Mouse (Mus musculus): Measurements from ENCODE around the gene Itgb1. TPM values are rescaled to one million over a fixed set of nuclear protein-coding genes. Genes with fewer than 3 reads are reported as not detected.

Gene Itgb1
- polyA plus RNA-seq (2014; fragmentation: Nextera tagmentation; extraction: Ambion mirVana) = 194 and 220 TPM in 2 replicates

DNA sequence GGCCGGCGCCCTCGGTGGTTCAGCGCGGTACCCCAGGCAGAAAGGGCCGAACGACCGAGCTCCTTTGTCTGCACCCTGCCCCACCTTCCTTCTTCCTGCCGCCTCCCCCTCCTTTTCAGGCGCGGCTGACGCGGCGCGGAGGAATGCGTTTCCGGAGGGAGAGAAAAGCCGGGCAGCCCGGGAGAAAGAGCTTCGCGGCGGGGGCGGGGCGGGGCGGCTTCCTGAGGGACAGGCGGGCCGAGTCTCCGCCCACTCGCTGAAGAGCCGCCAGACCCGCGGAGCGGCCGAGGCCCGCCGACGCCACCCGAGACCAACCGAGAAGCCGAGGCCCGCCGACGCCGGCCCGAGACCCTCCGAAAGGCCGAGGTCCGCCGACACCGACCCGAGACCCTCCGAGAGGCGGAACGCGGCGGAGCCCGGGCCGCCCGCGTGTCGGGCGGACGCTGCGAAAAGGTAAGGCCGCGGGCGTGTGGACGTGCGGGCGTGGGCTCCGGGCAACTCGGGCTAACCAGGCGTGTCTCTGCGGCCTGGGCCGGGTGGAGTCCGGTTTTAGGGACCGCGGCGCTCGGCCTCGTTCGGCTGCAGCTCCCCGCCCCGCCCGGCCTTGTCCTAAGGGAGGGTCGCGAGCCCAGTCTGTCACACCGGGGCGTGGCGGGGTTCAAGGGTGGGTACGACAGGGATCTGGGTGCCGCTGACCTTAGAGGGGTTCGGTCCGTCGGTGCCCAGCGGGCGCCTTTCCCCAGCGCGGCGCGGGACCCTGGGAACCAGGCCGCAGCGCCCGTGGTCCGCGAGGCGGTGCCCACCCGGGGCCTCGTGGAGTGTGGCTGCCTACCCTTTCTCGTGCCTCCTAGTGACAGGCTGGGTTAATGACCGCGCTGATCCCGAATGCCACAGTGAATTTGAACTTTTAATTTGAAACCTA, at the start of gene Itgb1:
TSS of gene Itgb1 (plus strand) at position 148 of the 922 bp plus-strand sequence.
- Histone ChIP-seq H3K36me3 (ENCODE audit: control insufficient read depth, insufficient read depth, low read length) (no peaks in the 10 kb centered on the region), H3K27ac (ENCODE audit: low read depth, low read length) (peak within 1 kb of the TSS; percentile 97), H3K9ac (ENCODE audit: low read depth, low read length) (peak within 1 kb of the TSS; percentile 99), H3K4me1 (replicated peaks; ENCODE audit: control insufficient read depth, insufficient read depth, low read length) (peaks cover 14% of the 10 kb centered on the region), H3K4me2 (peak within 1 kb of the TSS; percentile 85), H3K4me3 (ENCODE audit: low read depth, low read length) (peak within 1 kb of the TSS; percentile 87), H3K27me3 (replicated peaks; ENCODE audit: control insufficient read depth, insufficient read depth, low read length) (no peaks in the 10 kb centered on the region), H3K9me3 (ENCODE audit: control insufficient read depth, low read length) (no peaks in the 10 kb centered on the region)
- under 1% methylated on average over 109 of the region's 113 CpGs for WGBS
- DNase-seq (ENCODE audit: low spot score) = peak; percentile 89
- peak; percentile 84 for ATAC-seq (replicated peaks; ENCODE audit: low FRiP score)

DNA sequence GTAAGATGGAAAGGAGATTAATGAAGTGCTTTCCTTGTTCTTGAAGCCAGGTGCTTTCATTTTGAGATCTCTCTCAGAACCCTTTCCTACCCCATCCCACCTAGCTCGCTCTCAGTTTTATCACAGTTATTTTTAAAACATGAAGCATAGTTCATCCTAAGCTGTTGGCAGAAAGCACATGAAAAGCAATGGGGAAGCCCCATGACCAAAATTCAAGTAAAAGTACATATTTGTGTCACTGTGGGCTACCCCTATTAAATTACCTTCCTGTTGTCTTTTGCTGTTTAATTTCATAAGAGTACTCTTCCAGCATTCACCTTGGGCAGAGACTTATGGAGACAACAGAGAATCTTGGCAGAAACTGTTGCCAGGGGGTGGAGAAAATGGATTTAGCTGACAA, 42.4 kb upstream of the Itgb1 start:
- Histone ChIP-seq H3K4me2 (no peak overlapping the region), H3K4me1 (replicated peaks; ENCODE audit: control insufficient read depth, insufficient read depth, low read length) (no peaks in the 10 kb centered on the region), H3K4me3 (ENCODE audit: low read depth, low read length) (no peak overlapping the region), H3K9me3 (ENCODE audit: control insufficient read depth, low read length) (no peaks in the 10 kb centered on the region), H3K9ac (ENCODE audit: low read depth, low read length) (no peak overlapping the region), H3K36me3 (ENCODE audit: control insufficient read depth, insufficient read depth, low read length) (no peaks in the 10 kb centered on the region), H3K27ac (ENCODE audit: low read depth, low read length) (no peak overlapping the region), H3K27me3 (replicated peaks; ENCODE audit: control insufficient read depth, insufficient read depth, low read length) (no peaks in the 10 kb centered on the region)
- no peak for DNase-seq (ENCODE audit: low spot score)
- no peak for ATAC-seq (replicated peaks; ENCODE audit: low FRiP score)
- WGBS = 84% methylated on average over 1 of the region's 1 CpGs

DNA sequence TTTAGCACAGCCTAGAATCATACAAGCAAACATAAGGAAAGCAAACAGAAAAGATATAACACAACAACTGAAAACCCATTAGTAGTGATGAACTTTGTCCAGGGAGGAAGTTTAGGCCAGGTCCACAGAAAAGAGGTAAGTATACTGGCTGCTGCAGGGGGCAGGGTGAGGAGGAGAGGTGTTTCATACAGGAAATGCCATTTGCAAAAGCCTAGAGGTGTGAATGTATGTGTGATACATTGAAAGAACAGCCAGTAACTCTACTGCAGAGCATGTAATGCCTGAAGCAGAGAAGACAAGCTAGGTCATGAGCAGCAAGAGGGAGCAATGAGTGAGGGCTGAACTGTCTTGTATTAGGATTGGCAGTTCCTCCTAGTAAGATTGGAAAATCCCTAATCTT, 40.0 kb upstream of the Itgb1 start:
- Histone ChIP-seq H3K9me3 (ENCODE audit: control insufficient read depth, low read length) (no peaks in the 10 kb centered on the region), H3K27ac (ENCODE audit: low read depth, low read length) (no peak overlapping the region), H3K27me3 (replicated peaks; ENCODE audit: control insufficient read depth, insufficient read depth, low read length) (no peaks in the 10 kb centered on the region), H3K4me3 (ENCODE audit: low read depth, low read length) (no peak overlapping the region), H3K4me1 (replicated peaks; ENCODE audit: control insufficient read depth, insufficient read depth, low read length) (no peaks in the 10 kb centered on the region), H3K36me3 (ENCODE audit: control insufficient read depth, insufficient read depth, low read length) (no peaks in the 10 kb centered on the region), H3K4me2 (no peak overlapping the region), H3K9ac (ENCODE audit: low read depth, low read length) (no peak overlapping the region)
- ATAC-seq (replicated peaks; ENCODE audit: low FRiP score) = no peak
- no peak for DNase-seq (ENCODE audit: low spot score)

DNA sequence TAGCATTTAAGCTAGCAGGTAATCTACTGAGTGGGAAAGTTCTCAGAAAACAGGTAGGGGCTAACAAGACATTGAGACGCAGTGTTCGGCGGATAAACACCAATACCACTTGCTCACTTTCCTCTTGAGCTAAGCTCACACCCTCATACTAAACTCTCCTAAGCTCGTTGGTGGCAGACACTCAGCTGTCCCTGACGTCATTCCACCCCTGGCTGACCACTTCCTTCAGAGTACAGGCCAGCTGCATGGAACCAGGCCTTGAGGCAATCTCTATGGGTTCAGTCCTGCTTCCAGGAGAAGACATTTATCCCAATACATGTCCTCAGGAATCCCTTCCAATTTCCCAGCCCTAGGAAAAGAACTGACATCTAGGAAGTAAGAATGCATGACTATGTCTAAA, 39.0 kb upstream of the Itgb1 start:
- Histone ChIP-seq H3K36me3 (ENCODE audit: control insufficient read depth, insufficient read depth, low read length) (no peaks in the 10 kb centered on the region), H3K9me3 (ENCODE audit: control insufficient read depth, low read length) (no peaks in the 10 kb centered on the region), H3K4me2 (no peak overlapping the region), H3K9ac (ENCODE audit: low read depth, low read length) (no peak overlapping the region), H3K4me1 (replicated peaks; ENCODE audit: control insufficient read depth, insufficient read depth, low read length) (no peaks in the 10 kb centered on the region), H3K4me3 (ENCODE audit: low read depth, low read length) (no peak overlapping the region), H3K27me3 (replicated peaks; ENCODE audit: control insufficient read depth, insufficient read depth, low read length) (no peaks in the 10 kb centered on the region), H3K27ac (ENCODE audit: low read depth, low read length) (no peak overlapping the region)
- DNase-seq (ENCODE audit: low spot score) = no peak
- WGBS = 65% methylated on average over 5 of the region's 5 CpGs
- ATAC-seq (replicated peaks; ENCODE audit: low FRiP score) = no peak

DNA sequence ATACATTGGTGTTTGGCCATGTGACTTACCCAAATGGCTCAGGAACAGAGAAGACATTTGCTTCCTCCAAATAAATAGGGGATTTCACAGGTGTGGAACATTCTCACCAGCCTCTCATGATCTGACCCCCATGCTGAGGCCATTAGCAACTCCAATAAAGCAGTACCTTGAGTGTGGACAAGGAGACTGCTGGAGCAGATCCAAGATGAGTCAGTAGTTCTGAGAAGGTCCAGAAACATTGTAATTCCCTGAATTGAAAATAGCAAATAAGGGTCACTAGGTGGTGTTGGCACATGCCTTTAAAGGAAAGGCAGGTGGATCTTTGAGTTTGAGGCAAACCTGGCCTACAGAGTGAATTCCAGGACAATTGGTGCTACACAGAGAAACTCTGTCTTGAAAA, 37.4 kb upstream of the Itgb1 start:
- no peaks in the 10 kb centered on the region; the same call in 1 of the 2 replicates for H3K4me1 ChIP-seq (replicated peaks; ENCODE audit: control insufficient read depth, insufficient read depth, low read length)

DNA sequence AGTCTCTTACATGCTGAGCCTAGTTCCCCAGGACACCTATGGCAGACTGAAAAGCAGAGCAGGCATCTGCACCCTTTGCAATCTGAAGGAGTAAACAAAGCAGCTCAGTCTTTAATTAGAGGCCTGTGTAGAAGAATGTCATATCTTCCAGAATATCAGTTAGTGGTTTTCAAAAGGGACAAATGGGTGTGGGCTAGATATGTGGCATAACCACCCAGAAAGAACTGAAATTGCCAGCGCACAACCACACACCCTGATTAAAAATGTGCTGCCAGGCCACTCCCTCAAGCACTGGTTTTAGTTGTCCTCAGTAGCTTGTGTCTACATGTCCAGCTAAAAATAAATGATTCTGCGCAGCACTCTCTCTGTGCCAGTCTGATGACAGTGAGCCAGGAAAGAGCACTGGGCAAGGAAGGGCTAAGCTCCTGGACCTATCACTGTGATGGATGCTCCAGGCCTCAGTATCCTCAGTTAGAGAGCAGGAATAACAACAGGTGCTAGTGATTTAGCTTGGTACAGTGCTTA, 35.1 kb upstream of the Itgb1 start:
- Histone ChIP-seq H3K27ac (ENCODE audit: low read depth, low read length) (no peak overlapping the region), H3K4me1 (replicated peaks; ENCODE audit: control insufficient read depth, insufficient read depth, low read length) (peaks cover 8% of the 10 kb centered on the region), H3K4me3 (ENCODE audit: low read depth, low read length) (no peak overlapping the region), H3K9ac (ENCODE audit: low read depth, low read length) (no peak overlapping the region), H3K36me3 (ENCODE audit: control insufficient read depth, insufficient read depth, low read length) (no peaks in the 10 kb centered on the region), H3K27me3 (replicated peaks; ENCODE audit: control insufficient read depth, insufficient read depth, low read length) (no peaks in the 10 kb centered on the region), H3K4me2 (no peak overlapping the region), H3K9me3 (ENCODE audit: control insufficient read depth, low read length) (no peaks in the 10 kb centered on the region)
- WGBS = 78% methylated on average over 2 of the region's 2 CpGs
- ATAC-seq (replicated peaks; ENCODE audit: low FRiP score) (no peak), DNase-seq (ENCODE audit: low spot score) (no peak)

More for the DNA sequence above, 37.4 kb upstream of the Itgb1 start:
- Histone ChIP-seq H3K36me3 (ENCODE audit: control insufficient read depth, insufficient read depth, low read length) (no peaks in the 10 kb centered on the region), H3K27ac (ENCODE audit: low read depth, low read length) (no peak overlapping the region), H3K4me3 (ENCODE audit: low read depth, low read length) (no peak overlapping the region), H3K9me3 (ENCODE audit: control insufficient read depth, low read length) (no peaks in the 10 kb centered on the region), H3K27me3 (replicated peaks; ENCODE audit: control insufficient read depth, insufficient read depth, low read length) (no peaks in the 10 kb centered on the region), H3K9ac (ENCODE audit: low read depth, low read length) (no peak overlapping the region), H3K4me2 (no peak overlapping the region)
- DNase-seq (ENCODE audit: low spot score) (no peak), ATAC-seq (replicated peaks; ENCODE audit: low FRiP score) (no peak)

DNA sequence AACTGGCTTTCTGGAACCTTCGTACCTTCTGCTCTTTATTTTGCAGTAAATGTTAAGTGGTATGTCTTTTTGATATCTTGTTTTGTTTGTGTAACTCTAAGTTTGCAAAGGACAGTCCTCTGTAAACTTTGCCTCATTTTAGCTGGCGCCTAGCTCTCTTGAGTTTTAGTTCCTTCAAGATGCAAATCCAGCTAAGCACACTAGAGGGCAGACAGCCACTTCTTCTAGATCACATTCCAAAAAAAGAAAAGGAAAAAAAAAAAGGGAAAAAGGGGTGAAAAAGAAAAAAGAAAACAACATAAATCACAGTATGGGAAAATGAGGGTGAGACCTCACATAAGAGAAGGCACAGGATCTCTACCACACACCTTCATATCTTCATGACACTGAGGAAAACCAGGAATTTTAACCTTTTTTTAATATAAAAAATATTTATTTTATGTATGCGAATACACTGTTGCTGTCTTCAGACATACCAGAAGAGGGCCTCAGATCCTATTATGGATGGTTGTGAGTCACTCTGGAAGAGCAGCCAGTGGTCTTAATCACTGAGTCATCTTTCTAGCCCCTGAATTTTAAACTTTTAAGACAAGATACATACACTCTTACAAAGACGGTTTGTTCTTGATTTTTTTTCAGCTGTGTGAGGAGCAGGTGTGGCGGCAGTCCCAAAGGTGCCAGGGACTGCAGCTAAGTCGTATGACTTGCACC, 32.9 kb upstream of the Itgb1 start:
- H3K4me1 ChIP-seq (replicated peaks; ENCODE audit: control insufficient read depth, insufficient read depth, low read length) = peaks cover 8% of the 10 kb centered on the region
- H3K27me3 ChIP-seq (replicated peaks; ENCODE audit: control insufficient read depth, insufficient read depth, low read length) = no peaks in the 10 kb centered on the region
- 49% methylated on average over 6 of the region's 6 CpGs for WGBS
- H3K36me3 ChIP-seq (ENCODE audit: control insufficient read depth, insufficient read depth, low read length) = no peaks in the 10 kb centered on the region
- no peak overlapping the region for H3K4me3 ChIP-seq (ENCODE audit: low read depth, low read length)
- ATAC-seq (replicated peaks; ENCODE audit: low FRiP score) = no peak
- H3K9me3 ChIP-seq (ENCODE audit: control insufficient read depth, low read length) = no peaks in the 10 kb centered on the region
- no peak overlapping the region for H3K4me2 ChIP-seq
- no peak overlapping the region for H3K9ac ChIP-seq (ENCODE audit: low read depth, low read length)
- no peak overlapping the region for H3K27ac ChIP-seq (ENCODE audit: low read depth, low read length)
- DNase-seq (ENCODE audit: low spot score) = no peak

DNA sequence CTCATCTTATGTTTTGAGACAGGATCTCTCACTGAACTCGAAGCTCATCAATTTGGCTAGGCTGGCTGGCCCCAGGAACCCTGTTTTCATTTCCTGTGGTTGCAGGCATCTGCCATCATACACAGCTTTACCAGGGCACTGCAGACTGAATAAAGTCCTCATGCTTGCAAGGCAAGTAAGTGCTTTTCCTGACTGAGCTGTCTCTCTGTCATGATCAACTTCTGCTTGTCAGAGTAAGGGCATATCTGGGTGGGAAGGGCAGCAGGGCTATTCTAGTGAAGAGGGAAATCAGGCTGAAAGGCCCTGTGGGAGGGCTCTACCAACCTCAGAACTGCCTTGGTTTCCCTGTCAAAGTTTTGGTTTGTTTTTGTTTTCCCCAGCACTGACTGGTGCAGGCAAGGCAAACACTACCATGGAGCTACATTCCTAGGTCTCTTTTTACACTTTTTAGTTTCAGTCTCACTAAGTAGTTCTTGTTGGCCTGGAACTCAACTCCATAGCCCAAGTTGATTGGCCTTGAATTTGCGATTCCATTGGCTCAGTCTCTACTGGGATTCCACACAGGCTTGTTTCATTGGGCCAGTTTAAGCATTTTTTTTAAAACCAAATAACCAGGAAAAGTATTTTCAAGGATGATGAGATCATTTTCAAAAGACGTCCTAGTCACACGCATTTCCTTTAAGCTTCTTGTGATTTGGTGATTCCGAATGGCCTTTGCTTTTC, 31.7 kb upstream of the Itgb1 start:
- Histone ChIP-seq H3K36me3 (ENCODE audit: control insufficient read depth, insufficient read depth, low read length) (no peaks in the 10 kb centered on the region), H3K27ac (ENCODE audit: low read depth, low read length) (peak overlapping the region; percentile 89), H3K9ac (ENCODE audit: low read depth, low read length) (peak overlapping the region; percentile 62; the same call in 1 of the 2 replicates), H3K4me1 (replicated peaks; ENCODE audit: control insufficient read depth, insufficient read depth, low read length) (peaks cover 8% of the 10 kb centered on the region), H3K4me2 (peak overlapping the region; percentile 79), H3K27me3 (replicated peaks; ENCODE audit: control insufficient read depth, insufficient read depth, low read length) (no peaks in the 10 kb centered on the region), H3K4me3 (ENCODE audit: low read depth, low read length) (no peak overlapping the region), H3K9me3 (ENCODE audit: control insufficient read depth, low read length) (no peaks in the 10 kb centered on the region)
- ATAC-seq (replicated peaks; ENCODE audit: low FRiP score) (no peak), DNase-seq (ENCODE audit: low spot score) (no peak)
- WGBS = 30% methylated on average over 5 of the region's 5 CpGs
